Mouse (Mus musculus): ENCODE measurements at regions not wholly inside any gene's neighbourhood (a gene's known extent, or its start where the extent isn't known, plus 50 kb on each side); places are given as distances from the start of the nearest gene placed in this dataset.

GRCm38 (mm10) chr7:37230641-37231347 lies 532.9 kb downstream of the Tshz3 start:
- DNase-seq = no peak

- DNase-seq = no peak
Observed at GRCm38 (mm10) chr7:37240832-37241231, 532.6 kb downstream of the Zfp536 start.

DNA sequence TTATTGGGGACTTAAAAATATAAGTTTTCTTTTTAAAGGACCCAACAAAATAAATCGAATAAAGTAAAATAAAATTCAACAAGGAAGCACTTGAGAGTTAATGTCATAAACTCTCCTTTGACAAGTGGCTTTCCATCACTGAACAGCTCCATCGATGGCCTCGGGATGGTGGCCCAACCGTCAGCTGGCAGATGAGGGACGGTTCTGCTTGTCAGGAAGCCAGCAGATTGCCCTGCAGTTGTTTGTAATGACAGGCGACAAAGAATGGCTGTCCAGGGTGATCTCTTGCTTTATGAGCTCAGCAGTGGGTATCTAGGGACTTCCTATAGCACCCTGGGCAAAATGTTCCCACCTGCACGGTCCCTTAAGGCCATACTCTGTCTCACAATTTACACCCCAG lies 531.7 kb downstream of the Zfp536 start:
- DNase-seq = no peak

DNA sequence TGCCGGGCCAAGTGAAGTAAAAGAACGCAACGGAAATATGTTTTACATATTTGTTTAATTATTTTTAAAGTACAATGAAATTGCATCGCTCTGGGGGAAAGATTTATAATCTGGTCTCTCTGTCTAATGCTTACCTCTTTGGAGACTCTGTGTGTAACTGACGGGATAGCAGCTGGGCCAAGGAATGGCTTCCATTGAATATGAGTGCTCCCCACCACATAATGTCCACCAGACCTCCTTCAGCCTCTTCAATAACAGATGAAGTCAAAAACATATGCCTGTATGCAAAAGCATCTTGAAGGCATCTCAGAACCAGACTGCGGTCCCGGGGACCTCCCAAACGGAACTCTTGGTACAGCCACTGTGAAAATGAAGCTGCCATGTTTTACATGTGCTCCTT lies 531.0 kb downstream of the Zfp536 start:
- no peak for DNase-seq

DNA sequence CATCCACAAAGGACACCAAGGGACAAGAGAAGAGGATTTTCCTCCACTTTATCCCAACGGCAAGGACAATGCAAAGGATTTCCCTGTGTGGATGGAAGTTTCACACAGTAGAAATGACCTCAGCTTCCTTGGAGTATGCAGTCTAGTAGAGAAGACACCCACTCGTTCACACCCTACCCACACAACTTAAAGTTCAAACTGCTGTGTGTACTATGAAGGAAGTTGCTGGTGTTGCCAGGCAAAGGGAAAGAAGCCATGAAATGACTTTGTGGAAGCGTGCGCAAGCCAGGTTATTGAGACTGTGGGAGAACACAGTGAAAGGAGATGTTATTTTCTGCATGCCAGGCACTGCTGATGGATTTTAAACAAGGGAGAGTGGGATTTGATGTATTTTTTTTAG lies 527.3 kb downstream of the Zfp536 start:
- DNase-seq = no peak

- no peak for DNase-seq
Observed at GRCm38 (mm10) chr7:37254431-37254830, 519.0 kb downstream of the Zfp536 start.

DNA sequence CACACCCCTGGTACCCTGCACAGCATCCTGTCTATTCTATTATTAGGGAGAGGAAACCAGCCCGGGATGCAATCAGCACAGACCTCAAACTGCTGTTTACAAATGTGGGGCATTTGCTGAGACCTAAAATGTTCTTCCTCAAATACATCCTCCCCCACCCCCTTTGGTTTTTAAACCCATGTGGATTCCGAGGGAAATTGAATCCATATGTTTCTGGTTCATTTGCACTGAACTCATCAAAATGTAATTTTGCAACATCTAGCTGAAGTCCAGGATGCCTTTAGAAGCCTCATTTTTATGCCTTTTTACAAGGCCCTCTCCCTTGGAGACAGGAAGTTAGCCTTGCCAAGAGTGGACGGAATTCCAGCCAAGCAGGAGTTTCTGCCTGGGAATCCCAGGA lies 517.6 kb downstream of the Zfp536 start:
- DNase-seq = no peak

DNA sequence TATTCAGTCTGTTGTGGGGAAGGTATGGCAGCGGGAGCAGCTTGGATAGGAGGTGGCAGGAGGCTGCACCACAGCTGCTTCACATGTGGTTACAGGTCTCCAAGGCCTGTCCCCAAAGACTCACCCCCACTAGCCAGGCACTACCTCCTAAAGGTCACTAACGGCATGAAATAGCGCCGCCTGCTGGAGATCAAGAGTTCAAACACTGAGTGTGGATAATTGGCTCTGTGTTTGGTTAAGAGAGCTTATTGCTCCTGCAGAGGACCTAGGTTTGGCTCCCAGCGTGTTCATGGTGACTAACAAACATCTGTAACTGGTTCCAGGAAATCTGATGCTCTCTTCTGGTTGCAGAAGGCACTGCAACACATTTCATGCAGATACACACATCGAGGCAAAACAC lies 514.1 kb downstream of the Zfp536 start:
- no peak for DNase-seq

DNA sequence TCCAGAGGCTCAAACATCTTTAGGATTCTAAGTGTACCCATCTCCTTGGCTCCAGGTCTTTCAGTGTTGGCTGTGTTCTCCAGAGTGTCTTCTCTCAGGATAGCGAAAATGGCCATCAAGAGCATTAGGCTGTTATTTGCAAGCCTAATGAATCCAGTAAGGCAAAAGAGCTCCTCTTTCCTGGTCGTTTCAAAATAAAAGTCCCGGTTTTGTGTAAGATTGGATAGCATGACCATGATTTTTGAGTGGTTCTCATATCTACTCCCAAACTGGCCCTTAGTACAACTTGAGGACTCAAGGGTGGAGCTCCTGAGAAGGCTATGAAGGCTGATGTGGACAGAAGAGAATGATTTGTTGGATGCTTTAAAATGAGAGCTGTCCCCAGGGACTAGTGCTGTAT lies 510.6 kb downstream of the Zfp536 start:
- no peak for DNase-seq

DNA sequence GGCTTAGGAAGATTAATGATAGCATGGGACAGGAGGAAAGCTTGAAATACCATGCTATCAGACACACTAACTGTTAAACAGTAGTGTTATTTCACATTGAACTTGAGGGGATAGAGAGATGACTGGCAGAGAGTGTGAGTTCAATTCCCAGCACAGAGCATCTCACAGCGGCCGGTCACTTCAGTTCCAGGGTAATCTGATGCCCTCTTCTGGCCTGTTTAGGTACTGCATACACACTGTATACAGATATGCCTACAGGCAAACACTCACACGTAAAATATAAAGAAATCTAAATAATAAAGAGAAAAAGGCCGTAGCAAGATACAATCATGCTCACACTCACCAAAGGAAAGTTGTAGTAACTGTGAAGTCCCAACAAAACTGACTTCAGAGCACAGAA lies 506.0 kb downstream of the Zfp536 start:
- DNase-seq = no peak

GRCm38 (mm10) chr7:37270841-37271240 lies 502.6 kb downstream of the Zfp536 start:
- no peak for DNase-seq

DNA sequence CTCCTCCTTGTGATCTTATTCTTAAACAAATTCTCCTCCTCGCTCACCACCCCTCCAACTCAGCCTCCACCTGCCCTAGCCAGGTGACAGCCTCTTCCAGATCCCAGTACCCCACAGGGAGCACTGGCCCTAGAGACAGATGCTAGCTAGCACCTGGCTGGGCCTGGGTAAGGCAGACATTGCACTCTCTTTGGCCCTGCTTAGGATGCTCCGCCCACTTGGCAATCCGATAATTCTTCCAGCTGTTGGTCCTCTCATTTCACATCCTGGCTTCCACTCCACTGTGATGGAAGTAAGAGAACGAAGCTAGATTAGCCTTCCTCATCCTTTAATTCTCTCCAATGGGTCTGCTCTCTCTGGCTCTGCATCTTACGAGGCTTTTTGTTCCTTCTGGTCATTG lies 483.4 kb downstream of the Zfp536 start:
- DNase-seq = peak; percentile 55

GRCm38 (mm10) chr7:37290493-37291045 lies 482.9 kb downstream of the Zfp536 start:
- DNase-seq = peak in 1 of 2 experiments; percentile 9

- DNase-seq = peak; percentile 54 to 77
Observed at GRCm38 (mm10) chr7:37291726-37292125, 481.7 kb downstream of the Zfp536 start.

GRCm38 (mm10) chr7:37292554-37292953 lies 480.9 kb downstream of the Zfp536 start:
- DNase-seq = no peak

DNA sequence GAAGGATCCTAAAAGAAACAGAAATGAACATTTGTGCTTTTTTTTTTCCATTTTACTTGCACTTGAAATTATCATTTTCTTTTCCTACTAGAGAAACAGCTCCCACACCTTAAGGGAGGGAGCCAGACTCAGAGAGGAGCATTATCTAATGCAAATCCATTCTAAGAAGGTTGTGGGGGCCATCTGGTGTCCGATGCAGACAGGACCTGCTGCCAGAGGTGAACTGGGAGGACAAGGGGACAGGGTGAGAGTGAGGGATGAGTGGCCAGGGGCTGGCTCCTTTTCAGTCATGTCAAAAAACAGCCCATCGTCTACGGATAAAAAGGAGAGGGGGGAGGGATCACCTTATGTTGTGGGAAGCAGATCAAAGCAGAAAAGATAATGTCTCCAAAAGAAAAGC lies 474.6 kb downstream of the Zfp536 start:
- no peak for DNase-seq

GRCm38 (mm10) chr7:37305463-37305862 lies 468.0 kb downstream of the Zfp536 start:
- no peak for DNase-seq

DNA sequence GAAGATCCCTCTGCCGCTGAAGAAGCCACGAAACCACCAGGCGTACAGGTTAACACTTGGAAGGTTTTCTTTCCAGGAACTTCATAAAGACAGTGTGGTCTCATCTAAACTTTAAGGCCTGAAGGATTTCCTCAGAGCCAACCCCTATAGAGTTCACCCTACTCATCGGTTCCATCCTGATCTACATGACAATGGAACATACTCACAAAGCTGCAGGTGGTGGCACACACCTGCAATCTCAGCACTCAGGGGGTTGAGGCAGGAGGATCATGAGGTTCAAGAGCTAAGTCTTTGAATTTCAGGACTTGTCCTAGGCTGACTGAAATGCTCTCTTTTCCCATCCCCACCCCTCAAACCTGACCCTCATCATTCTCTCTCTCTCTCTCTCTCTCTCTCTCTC lies 466.2 kb downstream of the Zfp536 start:
- DNase-seq = no peak

- no peak for DNase-seq
Observed at GRCm38 (mm10) chr7:37324653-37325052, 448.8 kb downstream of the Zfp536 start.

- DNase-seq = no peak
Observed at GRCm38 (mm10) chr7:37333451-37333850, 440.0 kb downstream of the Zfp536 start.

- no peak for DNase-seq
Observed at GRCm38 (mm10) chr7:37335212-37335611, 438.2 kb downstream of the Zfp536 start.

DNA sequence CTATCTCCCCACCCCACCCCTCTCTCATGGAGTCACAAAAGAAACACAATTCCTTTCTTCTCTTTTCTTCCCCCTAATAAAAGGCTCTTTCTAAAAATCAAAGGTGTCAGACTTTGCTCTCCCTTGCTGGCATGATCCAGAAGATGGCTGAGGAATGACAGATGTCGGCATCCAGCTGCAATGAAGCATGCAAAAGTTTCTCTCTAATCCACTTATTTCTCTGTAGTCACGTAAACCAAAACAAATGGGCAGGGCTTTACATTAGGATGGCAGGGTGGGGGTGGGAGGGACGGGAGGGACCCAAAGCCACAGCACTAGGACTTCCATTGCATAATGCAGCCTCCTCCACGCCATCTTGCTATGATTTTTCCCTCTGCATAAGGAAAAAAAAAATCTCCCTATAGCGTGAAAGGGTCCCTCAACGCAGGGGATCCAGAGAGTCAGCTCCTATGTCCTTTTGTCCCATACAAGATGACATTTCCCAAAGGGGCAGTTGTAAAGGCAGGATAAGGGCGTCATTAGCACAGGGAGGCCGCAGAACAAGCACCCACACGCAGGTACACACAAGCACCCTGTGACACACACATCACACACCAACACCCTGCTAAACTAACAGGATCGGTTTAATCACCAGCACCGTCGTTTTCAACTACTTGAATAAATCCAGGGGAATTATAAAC lies 437.1 kb downstream of the Zfp536 start:
- DNase-seq = no peak

- peak; percentile 40 to 48 for DNase-seq
Observed at GRCm38 (mm10) chr7:37336851-37337531, 436.4 kb downstream of the Zfp536 start.
